Mouse (Mus musculus) erythroblast, embryonic 14.5 days (primary cell): ENCODE measurements around the gene Zfp385c. TPM values are rescaled to one million over a fixed set of nuclear protein-coding genes. Genes with fewer than 3 reads are reported as not detected.

Experiments
- H3K27me3 ChIP-seq: 2 replicates; pipeline ENCODE4 v1.6.1; 2012; ENCODE audit warnings: inconsistent platforms; ENCODE audit not compliant: control insufficient read depth
- H3K36me3 ChIP-seq: 2 replicates; pipeline ENCODE4 v1.6.1; 2012; ENCODE audit warnings: mild to moderate bottlenecking, inconsistent platforms; ENCODE audit not compliant: control insufficient read depth
- H3K4me1 ChIP-seq: 2 replicates; pipeline ENCODE4 v1.6.1; 2012; ENCODE audit warnings: inconsistent platforms; ENCODE audit not compliant: control insufficient read depth
- H3K4me3 ChIP-seq: replicated peaks from 2 replicates; pipeline ENCODE3; 2012; ENCODE audit warnings: moderate library complexity, mild to moderate bottlenecking, inconsistent platforms
- H3K9me3 ChIP-seq: 2 replicates; pipeline ENCODE4 v1.6.1; 2012; ENCODE audit warnings: low read length, inconsistent platforms, mixed read lengths; ENCODE audit not compliant: control insufficient read depth
- GATA1 ChIP-seq: IDR thresholded peaks from 2 replicates; pipeline ENCODE4 v1.6.1; 2012; ENCODE audit warnings: low read length, inconsistent platforms, mixed read lengths
- TAL1 ChIP-seq: IDR thresholded peaks from 3 replicates; pipeline ENCODE4 v1.6.1; 2012; ENCODE audit warnings: low read length, inconsistent platforms, mixed read lengths
- polyA plus RNA-seq: library from polyadenylated mRNA; stranded (reverse); fragments of >175 nt; gene quantifications from 2 replicates; pipeline ENCODE4 v1.2.3, GENCODE M21; 2012

Zfp385c gene
- not detected in 2 replicates for polyA plus RNA-seq

- TF ChIP-seq GATA1 = no peak
- no peak for TF ChIP-seq TAL1
- Histone ChIP-seq H3K4me1 (peaks cover 2% of the 10 kb centered on the region; the same call in 1 of the 2 replicates), H3K9me3 (no peaks in the 10 kb centered on the region), H3K4me3 (no peak within 1 kb of the TSS), H3K27me3 (peaks cover 35% of the 10 kb centered on the region), H3K36me3 (no peaks in the 10 kb centered on the region)
Observed at GRCm38 (mm10) chr11:100692164-100692616, at the start of gene Zfp385c. Zfp385c (minus strand) TSS chr11:100692455.

- Histone ChIP-seq H3K27me3 (peaks cover 3% of the 10 kb centered on the region), H3K9me3 (no peaks in the 10 kb centered on the region), H3K4me3 (no peak overlapping the region), H3K36me3 (peaks cover 6% of the 10 kb centered on the region; the same call in 1 of the 2 replicates), H3K4me1 (peaks cover 47% of the 10 kb centered on the region)
- no peak for TF ChIP-seq TAL1
- no peak for TF ChIP-seq GATA1
Observed at GRCm38 (mm10) chr11:100741348-100741747, 49.1 kb upstream of the Zfp385c start.

- peaks cover 67% of the 10 kb centered on the region for H3K4me1 ChIP-seq
- H3K4me3 ChIP-seq = peak overlapping the region; percentile 100
Observed at GRCm38 (mm10) chr11:100738749-100739148, 46.5 kb upstream of the Zfp385c start.

GRCm38 (mm10) chr11:100738066-100738604 is 45.9 kb upstream of the Zfp385c start, which contains the start of gene Rab5c:
Rab5c (minus strand) TSS chr11:100738215.
- TF ChIP-seq TAL1 (peak; percentile 33; the same call in 1 of the 3 replicates), GATA1 (0 out of 2 replicates have a peak, but pooled peaks have one; percentile 45)
- peaks cover 72% of the 10 kb centered on the region for H3K4me1 ChIP-seq
- H3K4me3 ChIP-seq = peak within 1 kb of the TSS; percentile 100
- H3K36me3 ChIP-seq = peaks cover 36% of the 10 kb centered on the region
- no peaks in the 10 kb centered on the region for H3K27me3 ChIP-seq
- H3K9me3 ChIP-seq = no peaks in the 10 kb centered on the region

More at GRCm38 (mm10) chr11:100738749-100739148, 46.5 kb upstream of the Zfp385c start:
- Histone ChIP-seq H3K36me3 (peaks cover 30% of the 10 kb centered on the region), H3K9me3 (no peaks in the 10 kb centered on the region), H3K27me3 (no peaks in the 10 kb centered on the region)
- TF ChIP-seq GATA1 (no peak), TAL1 (no peak)

GRCm38 (mm10) chr11:100737105-100737733 is 45.0 kb upstream of the Zfp385c start:
- Histone ChIP-seq H3K36me3 (peaks cover 45% of the 10 kb centered on the region), H3K4me1 (peaks cover 76% of the 10 kb centered on the region), H3K4me3 (peak overlapping the region; percentile 100), H3K9me3 (no peaks in the 10 kb centered on the region), H3K27me3 (no peaks in the 10 kb centered on the region)
- TF ChIP-seq TAL1 (no peak), GATA1 (peak; percentile 80)

GRCm38 (mm10) chr11:100736746-100737080 is 44.5 kb upstream of the Zfp385c start:
- Histone ChIP-seq H3K36me3 (peaks cover 50% of the 10 kb centered on the region), H3K4me3 (peak overlapping the region; percentile 100), H3K4me1 (peaks cover 81% of the 10 kb centered on the region), H3K9me3 (no peaks in the 10 kb centered on the region), H3K27me3 (no peaks in the 10 kb centered on the region)
- no peak for TF ChIP-seq TAL1
- no peak for TF ChIP-seq GATA1

GRCm38 (mm10) chr11:100735954-100736745 is 43.9 kb upstream of the Zfp385c start:
- peaks cover 56% of the 10 kb centered on the region for H3K36me3 ChIP-seq
- H3K9me3 ChIP-seq = no peaks in the 10 kb centered on the region
- no peaks in the 10 kb centered on the region for H3K27me3 ChIP-seq
- peak overlapping the region; percentile 100 for H3K4me3 ChIP-seq
- peaks cover 80% of the 10 kb centered on the region for H3K4me1 ChIP-seq
- no peak for TF ChIP-seq TAL1
- no peak for TF ChIP-seq GATA1

- H3K4me1 ChIP-seq = peaks cover 83% of the 10 kb centered on the region
- peaks cover 64% of the 10 kb centered on the region for H3K36me3 ChIP-seq
- H3K9me3 ChIP-seq = no peaks in the 10 kb centered on the region
- peak overlapping the region; percentile 100 for H3K4me3 ChIP-seq
- no peaks in the 10 kb centered on the region for H3K27me3 ChIP-seq
- no peak for TF ChIP-seq GATA1
- no peak for TF ChIP-seq TAL1
Observed at GRCm38 (mm10) chr11:100735134-100735865, 43.0 kb upstream of the Zfp385c start.
